Comparison of ENCODE assay signal across 23 mouse cellular contexts in the genomic region with DNA sequence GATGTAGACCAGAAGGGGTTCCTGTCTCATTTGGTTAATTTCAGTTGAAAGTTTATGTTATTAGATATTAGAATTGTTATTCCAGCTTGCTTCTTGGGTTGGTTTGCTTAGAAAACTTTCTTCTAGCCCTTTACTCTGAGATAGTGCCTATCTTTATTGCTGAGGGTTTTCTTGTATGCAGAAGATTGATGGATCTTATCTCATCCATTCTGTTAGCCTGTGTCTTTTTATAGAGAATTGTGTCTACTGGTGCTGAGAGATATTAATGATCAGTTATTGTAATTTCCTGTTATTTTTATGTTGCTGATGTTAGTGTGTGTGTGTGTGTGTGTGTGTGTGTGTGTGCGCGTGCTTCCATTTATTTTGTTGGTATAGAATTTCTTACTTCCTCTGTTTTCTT. TPM values are rescaled to one million over a fixed set of nuclear protein-coding genes. Genes with fewer than 3 reads are reported as not detected.
"Had no signal": no experiment of that assay in that cellular context is flagged by ENCODE, and none has a peak within 500 bp of the region (broad histone marks: within the 10 kb centered on the region; RNA-seq: fewer than 3 reads in every experiment).

No protein-coding gene starts in this region.

- H3K4me1 ChIP-seq: neural tube, embryonic 15.5 days; stomach, embryonic 15.5 days had no signal

- H3K36me3 ChIP-seq: neural tube, embryonic 15.5 days; stomach, embryonic 15.5 days had no signal

- H3K4me2 ChIP-seq: neural tube, embryonic 15.5 days; stomach, embryonic 15.5 days had no signal

- H3K27me3 ChIP-seq: neural tube, embryonic 15.5 days; stomach, embryonic 15.5 days had no signal

- H3K9ac ChIP-seq: neural tube, embryonic 15.5 days; stomach, embryonic 15.5 days had no signal

- H3K4me3 ChIP-seq: neural tube, embryonic 15.5 days; stomach, embryonic 15.5 days had no signal

- H3K27ac ChIP-seq: neural tube, embryonic 15.5 days; stomach, embryonic 15.5 days; stomach, postnatal 0 days had no signal

- H3K9me3 ChIP-seq: neural tube, embryonic 15.5 days; stomach, embryonic 15.5 days had no signal

- DNase-seq: retina, postnatal 1 day; right cerebral cortex, adult 18-20 months; right cerebral cortex, postnatal 14 days; right cerebral cortex, postnatal 25 days; right cerebral cortex, postnatal 4 days; spleen, adult 18-20 months; thymus, adult 18-20 months; thymus, adult 2 months; thymus, postnatal 14 days; thymus, postnatal 25 days; thymus, postnatal 36 days; thymus, postnatal 4 days had no signal

RNA-seq across cellular contexts. Expression of a gene that starts 21.7 kb away (rescaled TPM):
- polyA plus RNA-seq: neural tube, embryonic 14.5 days; neural tube, embryonic 15.5 days; small intestine, adult 2 months; spleen, adult 2 months; stomach, embryonic 14.5 days; stomach, embryonic 15.5 days; stomach, embryonic 16.5 days; stomach, postnatal 0 days; testis, adult 2 months; thymus, adult 2 months; thymus, postnatal 0 days; urinary bladder, adult 2 months had no signal
